Mouse (Mus musculus) ES-Bruce4 (cell line): ENCODE measurements around the gene 0610040J01Rik. TPM values are rescaled to one million over a fixed set of nuclear protein-coding genes. Genes with fewer than 3 reads are reported as not detected.

Experiments used
- H3K27ac ChIP-seq: 2 replicates; pipeline ENCODE4 v1.5.1; 2012; ENCODE audit warnings: low read length, inconsistent platforms; ENCODE audit not compliant: insufficient read depth
- H3K27me3 ChIP-seq: 2 replicates; pipeline ENCODE4 v1.6.1; 2012; ENCODE audit warnings: mild to moderate bottlenecking, low read length, inconsistent platforms; ENCODE audit not compliant: control insufficient read depth, poor library complexity, insufficient read depth, severe bottlenecking
- H3K36me3 ChIP-seq: 2 replicates; pipeline ENCODE4 v1.6.1; 2012; ENCODE audit warnings: inconsistent platforms, mild to moderate bottlenecking, low read length, moderate library complexity; ENCODE audit not compliant: control insufficient read depth, poor library complexity, insufficient read depth, severe bottlenecking
- H3K4me1 ChIP-seq: one replicate; pipeline ENCODE4 v1.8.1; 2011; ENCODE audit warnings: low read length; ENCODE audit not compliant: control insufficient read depth, insufficient read depth
- H3K4me3 ChIP-seq: 2 replicates; pipeline ENCODE4 v1.5.1; 2011; ENCODE audit warnings: low read depth, mild to moderate bottlenecking, low read length
- H3K9ac ChIP-seq: 2 replicates; pipeline ENCODE4 v1.6.1; 2012; ENCODE audit warnings: low read depth, mild to moderate bottlenecking, inconsistent platforms; ENCODE audit not compliant: poor library complexity, severe bottlenecking
- H3K9me3 ChIP-seq: replicated peaks from 2 replicates; pipeline ENCODE4 v1.6.1; 2012; ENCODE audit warnings: mild to moderate bottlenecking, low read length, inconsistent platforms; ENCODE audit not compliant: control insufficient read depth, poor library complexity, insufficient read depth, severe bottlenecking
- CTCF ChIP-seq: IDR thresholded peaks from one replicate; pipeline ENCODE4 v1.8.1; 2011; ENCODE audit warnings: low read depth, low read length
- EP300 ChIP-seq: IDR thresholded peaks from 2 replicates; pipeline ENCODE4 v1.6.1; 2011; ENCODE audit warnings: low read depth, low read length; ENCODE audit not compliant: insufficient read depth
- POLR2A ChIP-seq: IDR thresholded peaks from one replicate; pipeline ENCODE4 v1.8.1; 2011; ENCODE audit warnings: low read length; ENCODE audit not compliant: insufficient read depth
- polyA plus RNA-seq: library from polyadenylated mRNA; stranded (reverse); fragments of >200 nt; gene quantifications from 2 replicates; pipeline ENCODE4 v1.2.4, GENCODE M21; 2011; ENCODE audit warnings: low read depth; ENCODE audit not compliant: missing spikeins, insufficient read depth, insufficient read length

0610040J01Rik gene
- polyA plus RNA-seq, 1 experiment = 0.79 TPM

DNA sequence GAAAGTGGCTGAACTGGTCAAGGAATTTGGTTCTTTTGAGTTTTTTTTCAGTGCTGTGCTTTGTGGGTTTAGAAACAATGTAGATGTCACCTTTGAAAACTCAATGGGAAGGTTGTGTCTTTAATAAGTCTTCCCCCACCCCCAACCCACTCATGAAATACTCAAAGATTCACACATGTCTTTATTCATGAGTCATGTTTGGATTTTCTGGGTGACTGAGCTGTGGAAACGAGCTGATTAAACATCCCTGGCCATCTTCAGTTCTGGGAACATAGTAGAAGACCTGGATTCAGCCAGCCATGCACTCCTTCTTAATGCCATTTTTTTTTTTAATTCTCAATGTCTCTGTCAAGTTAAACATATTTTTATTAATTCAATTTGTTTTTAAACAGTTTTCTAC, 38.6 kb upstream of the 0610040J01Rik start:
- no peak overlapping the region for H3K4me3 ChIP-seq
- no peaks in the 10 kb centered on the region for H3K9me3 ChIP-seq
- H3K27me3 ChIP-seq = no peaks in the 10 kb centered on the region
- H3K36me3 ChIP-seq = no peaks in the 10 kb centered on the region
- H3K27ac ChIP-seq = no peak overlapping the region
- no peak overlapping the region for H3K9ac ChIP-seq
- TF ChIP-seq CTCF (no peak), POLR2A (no peak), EP300 (no peak)
- no peaks in the 10 kb centered on the region for H3K4me1 ChIP-seq

DNA sequence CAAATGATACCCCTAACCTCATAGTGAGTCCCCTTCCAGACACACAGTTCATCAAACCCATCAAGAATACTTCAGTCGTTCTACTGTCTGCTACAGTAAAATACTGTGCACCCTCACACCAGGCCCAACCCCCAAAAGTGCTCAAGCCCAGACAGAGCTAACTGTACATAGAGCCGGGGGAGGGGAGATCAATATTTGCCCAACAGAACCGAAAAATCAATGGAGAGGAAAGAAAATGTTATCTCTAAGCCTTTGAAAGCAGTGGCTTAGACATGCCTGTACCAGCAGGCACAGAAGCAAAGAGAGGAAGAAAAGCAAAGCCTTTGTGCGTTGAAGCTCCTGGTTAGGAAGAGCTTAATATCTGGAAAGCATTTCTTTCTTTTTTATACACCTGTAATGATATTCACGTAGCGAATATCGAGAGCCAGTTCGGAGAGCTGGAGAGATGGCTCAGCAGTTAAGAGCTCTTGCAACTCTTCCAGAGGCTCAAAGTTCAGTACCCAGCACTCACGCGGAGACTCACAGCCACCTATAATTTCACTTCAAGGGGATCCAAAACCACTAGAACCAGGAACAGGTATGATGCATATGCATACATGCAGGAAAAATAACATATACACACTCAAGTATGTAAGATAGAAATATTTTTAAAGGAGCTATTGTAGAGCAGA, 23.9 kb upstream of the 0610040J01Rik start:
- Histone ChIP-seq H3K27me3 (no peaks in the 10 kb centered on the region), H3K4me1 (no peaks in the 10 kb centered on the region), H3K4me3 (no peak overlapping the region), H3K9me3 (no peaks in the 10 kb centered on the region), H3K36me3 (no peaks in the 10 kb centered on the region), H3K27ac (no peak overlapping the region), H3K9ac (no peak overlapping the region)
- TF ChIP-seq POLR2A (no peak), CTCF (no peak), EP300 (no peak)

DNA sequence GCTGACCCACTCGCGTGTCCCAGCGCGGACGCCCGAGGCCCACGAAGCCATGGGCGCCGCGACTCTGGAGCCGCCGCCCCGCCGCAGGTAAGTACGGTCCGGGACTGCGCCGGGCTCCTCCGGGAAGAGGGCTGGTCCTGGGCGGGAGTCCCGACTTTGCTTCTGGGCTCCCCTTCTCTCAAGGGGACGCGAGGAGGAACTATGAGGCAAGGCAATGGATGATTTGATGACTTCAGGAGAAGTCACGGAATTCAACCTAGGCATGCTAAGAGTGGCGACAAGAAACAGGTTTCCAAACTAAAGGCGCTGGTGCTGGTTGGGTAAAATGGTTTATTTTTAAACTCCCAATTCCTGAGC, 324 bp downstream of the 0610040J01Rik start:
- H3K36me3 ChIP-seq = no peaks in the 10 kb centered on the region
- no peaks in the 10 kb centered on the region for H3K4me1 ChIP-seq
- H3K27me3 ChIP-seq = no peaks in the 10 kb centered on the region; the same call in 1 of the 2 replicates
- no peak overlapping the region for H3K27ac ChIP-seq
- H3K4me3 ChIP-seq = peak overlapping the region; percentile 76
- H3K9me3 ChIP-seq = no peaks in the 10 kb centered on the region
- no peak for TF ChIP-seq POLR2A
- TF ChIP-seq CTCF = no peak
- TF ChIP-seq EP300 = no peak
- H3K9ac ChIP-seq = peak overlapping the region; percentile 25

GRCm38 (mm10) chr5:63816643-63817042, 4.5 kb downstream of the 0610040J01Rik start:
- Histone ChIP-seq H3K9ac (no peak overlapping the region), H3K27ac (no peak overlapping the region), H3K36me3 (no peaks in the 10 kb centered on the region), H3K27me3 (no peaks in the 10 kb centered on the region; the same call in 1 of the 2 replicates), H3K9me3 (no peaks in the 10 kb centered on the region), H3K4me3 (no peak overlapping the region), H3K4me1 (no peaks in the 10 kb centered on the region)
- TF ChIP-seq POLR2A (no peak), EP300 (no peak), CTCF (no peak)

DNA sequence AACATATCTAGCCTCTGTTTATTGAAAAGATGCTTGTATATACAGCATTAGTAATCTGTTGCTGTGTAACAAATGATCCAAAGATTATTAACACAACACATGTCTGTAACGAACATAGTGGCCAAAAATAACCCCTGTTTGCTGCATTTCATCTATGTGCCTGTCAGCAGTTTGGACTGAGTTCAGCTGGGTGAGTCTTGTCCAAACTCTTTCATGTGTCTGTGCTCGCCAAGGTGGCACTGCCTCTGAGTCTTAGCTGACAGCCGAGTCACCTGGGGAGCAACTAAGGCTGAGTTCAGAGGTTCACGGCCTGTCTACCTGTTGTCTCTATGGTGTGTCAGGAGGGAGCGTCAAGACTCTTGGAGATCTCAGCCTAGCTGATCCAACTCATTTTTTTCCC, 5.1 kb downstream of the 0610040J01Rik start:
- H3K4me1 ChIP-seq = no peaks in the 10 kb centered on the region
- H3K27ac ChIP-seq = no peak overlapping the region
- H3K9ac ChIP-seq = no peak overlapping the region
- TF ChIP-seq CTCF = no peak
- H3K4me3 ChIP-seq = no peak overlapping the region
- H3K27me3 ChIP-seq = no peaks in the 10 kb centered on the region; the same call in 1 of the 2 replicates
- H3K9me3 ChIP-seq = no peaks in the 10 kb centered on the region
- H3K36me3 ChIP-seq = no peaks in the 10 kb centered on the region

GRCm38 (mm10) chr5:63818975-63819374, 6.8 kb downstream of the 0610040J01Rik start:
- Histone ChIP-seq H3K27ac (no peak overlapping the region), H3K36me3 (no peaks in the 10 kb centered on the region), H3K9ac (no peak overlapping the region), H3K27me3 (no peaks in the 10 kb centered on the region; the same call in 1 of the 2 replicates), H3K4me3 (no peak overlapping the region), H3K4me1 (no peaks in the 10 kb centered on the region), H3K9me3 (no peaks in the 10 kb centered on the region)
- TF ChIP-seq POLR2A = no peak
- TF ChIP-seq CTCF = no peak
- TF ChIP-seq EP300 = no peak
